Mouse (Mus musculus) MEL (cell line): Measurements from ENCODE around the gene Stat2. TPM values are rescaled to one million over a fixed set of nuclear protein-coding genes. Genes with fewer than 3 reads are reported as not detected.

ENCODE experiments used
- DNase-seq: peaks from one replicate; pipeline ENCODE4 v3.0.0; 2011; ENCODE audit warnings: low read depth, low spot score
- H3K27ac ChIP-seq: 2 replicates; pipeline ENCODE4 v1.5.1; 2012; ENCODE audit warnings: low read depth, mild to moderate bottlenecking, control low read depth, low read length, moderate library complexity; ENCODE audit not compliant: control insufficient read depth
- H3K27me3 ChIP-seq, 2 experiments: fragments of 150-350 bp in 1 of 2; sonication (generic) in 1 of 2; 2 replicates each; pipeline ENCODE4 v1.6.1; 2012; ENCODE audit warnings: low read length in 2 of 2, mild to moderate bottlenecking in 2 of 2, improper control_type of control experiment in 1 of 2, moderate library complexity in 1 of 2; ENCODE audit not compliant: insufficient read depth in 2 of 2, control insufficient read depth in 1 of 2
- H3K36me3 ChIP-seq, 2 experiments: 2 replicates each; pipeline ENCODE4 v1.6.1; 2012 to 2014; ENCODE audit warnings: low read length in 2 of 2, improper control_type of control experiment in 1 of 2, inconsistent platforms in 1 of 2, mild to moderate bottlenecking in 1 of 2; ENCODE audit not compliant: insufficient read depth in 2 of 2, control insufficient read depth in 1 of 2
- H3K4me1 ChIP-seq, 2 experiments: fragments of 150-350 bp in 1 of 2; sonication (generic) in 1 of 2; 2 replicates each; pipeline ENCODE4 v1.6.1; 2012; ENCODE audit warnings: low read length in 2 of 2, improper control_type of control experiment in 1 of 2, mild to moderate bottlenecking in 1 of 2; ENCODE audit not compliant: insufficient read depth in 2 of 2, control insufficient read depth in 1 of 2
- H3K4me3 ChIP-seq, 2 experiments: fragments of 150-350 bp in 1 of 2; sonication (generic) in 1 of 2; 2 replicates each; pipeline ENCODE4 v1.5.1; 2012; ENCODE audit warnings: low read depth in 2 of 2, low read length in 2 of 2, mild to moderate bottlenecking in 2 of 2, moderate library complexity in 2 of 2, control low read depth in 1 of 2, improper control_type of control experiment in 1 of 2; ENCODE audit not compliant: control insufficient read depth in 1 of 2, insufficient read depth in 1 of 2
- H3K79me2 ChIP-seq: 2 replicates; pipeline ENCODE4 v1.6.1; 2012; ENCODE audit warnings: mild to moderate bottlenecking, low read length, moderate library complexity; ENCODE audit not compliant: control insufficient read depth, poor library complexity, insufficient read depth
- H3K9ac ChIP-seq: 2 replicates; pipeline ENCODE4 v1.6.1; 2012; ENCODE audit warnings: low read depth, mild to moderate bottlenecking, control low read depth, low read length, moderate library complexity; ENCODE audit not compliant: control insufficient read depth, poor library complexity, severe bottlenecking
- H3K9me3 ChIP-seq: fragments of 150-350 bp; sonication (generic); replicated peaks from 2 replicates; pipeline ENCODE4 v1.6.1; 2012; ENCODE audit warnings: mild to moderate bottlenecking, low read length, improper control_type of control experiment, moderate library complexity; ENCODE audit not compliant: insufficient read depth
- BHLHE40 ChIP-seq: IDR thresholded peaks from 2 replicates; pipeline ENCODE4 v1.6.1; 2012; ENCODE audit warnings: low read depth, mild to moderate bottlenecking, inconsistent platforms, low read length, improper control_type of control experiment, borderline replicate concordance
- CHD1 ChIP-seq: IDR thresholded peaks from 2 replicates; pipeline ENCODE4 v1.6.1; 2012; ENCODE audit warnings: low read depth, mild to moderate bottlenecking, inconsistent platforms, low read length, improper control_type of control experiment
- CHD2 ChIP-seq: IDR thresholded peaks from 2 replicates; pipeline ENCODE4 v1.6.1; 2011; ENCODE audit warnings: low read length, improper control_type of control experiment
- CTCF ChIP-seq, 3 experiments: IDR thresholded peaks in 2 of 3; conservative IDR thresholded peaks in 1 of 3; 2 replicates each; pipeline ENCODE4 v1.5.1; 2011 to 2012; ENCODE audit warnings: low read length in 3 of 3, low read depth in 2 of 3, mild to moderate bottlenecking in 2 of 3, improper control_type of control experiment in 1 of 3, inconsistent platforms in 1 of 3, mixed read lengths in 1 of 3, moderate library complexity in 1 of 3; ENCODE audit not compliant: control insufficient read depth in 1 of 3, insufficient read depth in 1 of 3, poor library complexity in 1 of 3, severe bottlenecking in 1 of 3
- E2F4 ChIP-seq: IDR thresholded peaks from 2 replicates; pipeline ENCODE4 v1.6.1; 2011; ENCODE audit warnings: low read depth, low read length, improper control_type of control experiment, borderline replicate concordance
- ELF1 ChIP-seq: IDR thresholded peaks from 2 replicates; pipeline ENCODE4 v1.6.1; 2014; ENCODE audit warnings: low read depth, mild to moderate bottlenecking, inconsistent platforms, low read length, improper control_type of control experiment, moderate library complexity
- EP300 ChIP-seq, 2 experiments: IDR thresholded peaks; 2 replicates each; pipeline ENCODE4 v1.6.1; 2011; ENCODE audit warnings: improper control_type of control experiment in 2 of 2, low read length in 2 of 2, low read depth in 1 of 2, mild to moderate bottlenecking in 1 of 2
- ETS1 ChIP-seq: IDR thresholded peaks from 2 replicates; pipeline ENCODE4 v1.6.1; 2012; ENCODE audit warnings: low read depth, mild to moderate bottlenecking, inconsistent platforms, low read length, improper control_type of control experiment, moderate library complexity
- GABPA ChIP-seq: IDR thresholded peaks from 2 replicates; pipeline ENCODE4 v1.6.1; 2012; ENCODE audit warnings: low read depth, mild to moderate bottlenecking, inconsistent platforms, low read length, improper control_type of control experiment, moderate library complexity
- GATA1 ChIP-seq: IDR thresholded peaks from 2 replicates; pipeline ENCODE4 v1.6.1; 2011; ENCODE audit warnings: low read depth, low read length, improper control_type of control experiment
- JUND ChIP-seq: IDR thresholded peaks from 2 replicates; pipeline ENCODE4 v1.6.1; 2011; ENCODE audit warnings: low read depth, mild to moderate bottlenecking, improper control_type of control experiment, low read length
- KAT2A ChIP-seq: conservative IDR thresholded peaks from 2 replicates; pipeline ENCODE4 v1.6.1; 2012; ENCODE audit warnings: low read depth, low read length, improper control_type of control experiment, inconsistent platforms
- MAFK ChIP-seq: IDR thresholded peaks from 2 replicates; pipeline ENCODE4 v1.6.1; 2011; ENCODE audit warnings: low read depth, mild to moderate bottlenecking, low read length, improper control_type of control experiment, borderline replicate concordance
- MAX ChIP-seq: IDR thresholded peaks from 2 replicates; pipeline ENCODE4 v1.6.1; 2011; ENCODE audit warnings: low read length, improper control_type of control experiment
- MAZ ChIP-seq: IDR thresholded peaks from 2 replicates; pipeline ENCODE4 v1.6.1; 2012; ENCODE audit warnings: low read depth, mild to moderate bottlenecking, inconsistent platforms, low read length, improper control_type of control experiment
- MEF2A ChIP-seq: IDR thresholded peaks from 2 replicates; pipeline ENCODE4 v1.6.1; 2014; ENCODE audit warnings: low read depth, mild to moderate bottlenecking, inconsistent platforms, low read length, improper control_type of control experiment; ENCODE audit not compliant: poor library complexity, insufficient replicate concordance, severe bottlenecking; ENCODE audit errors: extremely low read depth
- MXI1 ChIP-seq: IDR thresholded peaks from 2 replicates; pipeline ENCODE4 v1.6.1; 2011; ENCODE audit warnings: mild to moderate bottlenecking, low read depth, low read length, improper control_type of control experiment
- MYB ChIP-seq: IDR thresholded peaks from 2 replicates; pipeline ENCODE4 v1.6.1; 2011; ENCODE audit warnings: mild to moderate bottlenecking, low read depth, low read length, improper control_type of control experiment
- MYC ChIP-seq: IDR thresholded peaks from 2 replicates; pipeline ENCODE4 v1.6.1; 2011; ENCODE audit warnings: low read depth, mild to moderate bottlenecking, low read length, improper control_type of control experiment, moderate library complexity
- NELFE ChIP-seq: IDR thresholded peaks from 2 replicates; pipeline ENCODE4 v1.6.1; 2011; ENCODE audit warnings: low read depth, low read length, improper control_type of control experiment
- NRF1 ChIP-seq: IDR thresholded peaks from 2 replicates; pipeline ENCODE4 v1.6.1; 2014; ENCODE audit warnings: low read depth, mild to moderate bottlenecking, inconsistent platforms, low read length, improper control_type of control experiment, moderate library complexity; ENCODE audit not compliant: poor library complexity, insufficient read depth, severe bottlenecking
- POLR2A ChIP-seq, 2 experiments: IDR thresholded peaks; 2 replicates each; pipeline ENCODE4 v1.6.1; 2011 to 2012; ENCODE audit warnings: low read length in 2 of 2, mild to moderate bottlenecking in 2 of 2, control low read depth in 1 of 2, improper control_type of control experiment in 1 of 2, low read depth in 1 of 2, moderate library complexity in 1 of 2; ENCODE audit not compliant: control insufficient read depth in 1 of 2, insufficient read depth in 1 of 2, poor library complexity in 1 of 2
- POLR2AphosphoS5 ChIP-seq: IDR thresholded peaks from 2 replicates; pipeline ENCODE4 v1.6.1; 2012; ENCODE audit warnings: low read depth, borderline replicate concordance, mild to moderate bottlenecking, inconsistent platforms, low read length, moderate library complexity, mixed read lengths
- RAD21 ChIP-seq: IDR thresholded peaks from 2 replicates; pipeline ENCODE4 v1.6.1; 2011; ENCODE audit warnings: mild to moderate bottlenecking, low read depth, low read length, improper control_type of control experiment
- RCOR1 ChIP-seq: IDR thresholded peaks from 2 replicates; pipeline ENCODE4 v1.6.1; 2012; ENCODE audit warnings: low read depth, mild to moderate bottlenecking, inconsistent platforms, low read length, improper control_type of control experiment
- SIN3A ChIP-seq: IDR thresholded peaks from 2 replicates; pipeline ENCODE4 v1.6.1; 2012; ENCODE audit warnings: low read length, improper control_type of control experiment, inconsistent platforms
- TAL1 ChIP-seq: IDR thresholded peaks from 2 replicates; pipeline ENCODE4 v1.6.1; 2012; ENCODE audit warnings: mild to moderate bottlenecking, inconsistent platforms, low read length, moderate library complexity, mixed read lengths
- TBP ChIP-seq: IDR thresholded peaks from 2 replicates; pipeline ENCODE4 v1.8.0; 2011; ENCODE audit warnings: low read depth, low read length, improper control_type of control experiment
- TCF12 ChIP-seq: IDR thresholded peaks from 2 replicates; pipeline ENCODE4 v1.6.1; 2014; ENCODE audit warnings: low read depth, mild to moderate bottlenecking, inconsistent platforms, low read length, improper control_type of control experiment, moderate library complexity
- USF1 ChIP-seq: IDR thresholded peaks from 2 replicates; pipeline ENCODE4 v1.6.1; 2014; ENCODE audit warnings: low read depth, mild to moderate bottlenecking, inconsistent platforms, low read length, improper control_type of control experiment, moderate library complexity
- USF2 ChIP-seq, 2 experiments: IDR thresholded peaks; 2 replicates each; pipeline ENCODE4 v1.6.1; 2011 to 2012; ENCODE audit warnings: improper control_type of control experiment in 2 of 2, low read length in 2 of 2, borderline replicate concordance in 1 of 2, inconsistent platforms in 1 of 2, low read depth in 1 of 2, mild to moderate bottlenecking in 1 of 2; ENCODE audit not compliant: insufficient read depth in 1 of 2
- ZC3H11A ChIP-seq: IDR thresholded peaks from 2 replicates; pipeline ENCODE4 v1.6.1; 2012; ENCODE audit warnings: low read depth, mild to moderate bottlenecking, inconsistent platforms, low read length, improper control_type of control experiment
- ZKSCAN1 ChIP-seq: IDR thresholded peaks from 2 replicates; pipeline ENCODE4 v1.6.1; 2012; ENCODE audit warnings: low read depth, mild to moderate bottlenecking, inconsistent platforms, low read length, improper control_type of control experiment, moderate library complexity
- ZMIZ1 ChIP-seq: IDR thresholded peaks from 2 replicates; pipeline ENCODE4 v1.6.1; 2012; ENCODE audit warnings: low read depth, mild to moderate bottlenecking, inconsistent platforms, low read length, improper control_type of control experiment, moderate library complexity
- ZNF384 ChIP-seq: IDR thresholded peaks from 2 replicates; pipeline ENCODE4 v1.6.1; 2012; ENCODE audit warnings: low read depth, mild to moderate bottlenecking, inconsistent platforms, low read length, improper control_type of control experiment
- polyA plus RNA-seq, 2 experiments: library from polyadenylated mRNA; stranded (reverse) in 1 of 2; unstranded in 1 of 2; fragments of >175 nt in 1 of 2; fragments of >200 nt in 1 of 2; gene quantifications; 2 replicates each; pipeline versions ENCODE4 v1.2.1 to v1.2.4; 2012; ENCODE audit warnings: low replicate concordance in 2 of 2, low read depth in 1 of 2; ENCODE audit not compliant: insufficient read length in 2 of 2, insufficient read depth in 1 of 2, missing spikeins in 1 of 2
- total RNA-seq: library from RNA; depleted of rRNA; stranded (reverse); fragments of 300-350 nt; gene quantifications from 2 replicates; pipeline ENCODE4 v1.2.3, GENCODE M21; 2012

The Stat2 gene
- total and polyA plus RNA-seq, 3 experiments = 3.6 to 6.6 TPM; not detected in 1

- Histone ChIP-seq H3K4me3 (peak within 1 kb of the TSS; percentile 85 to 90), H3K9ac (peak within 1 kb of the TSS; percentile 89), H3K27ac (peak within 1 kb of the TSS; percentile 98), H3K79me2 (peaks cover 45% of the 10 kb centered on the region), H3K4me1 (peaks cover 23 to 40% of the 10 kb centered on the region in 2 experiments), H3K36me3 (peaks cover 6 to 61% of the 10 kb centered on the region in 2 experiments), H3K27me3 (no peaks in the 10 kb centered on the region), H3K9me3 (no peaks in the 10 kb centered on the region)
- DNase-seq = peak; percentile 99
- TF ChIP-seq TCF12 (peak; percentile 15; the same call in 1 of the 2 replicates), NRF1 (0 out of 2 replicates have a peak, but pooled peaks have one; percentile 6), MYC (peak; percentile 91), TAL1 (no peak), MAZ (peak; percentile 63; the same call in 1 of the 2 replicates), SIN3A (peak; percentile 79), GABPA (no peak), TBP (peak; percentile 89), USF2 (IDR thresholded peaks at IDR 0.05; ENCODE audit: borderline replicate concordance in 1 of 2, insufficient read depth in 1 of 2, low read depth in 1 of 2, low read length in 2 of 2) (no peak), ZMIZ1 (peak; percentile 66; the same call in 1 of the 2 replicates), GATA1 (peak; percentile 74), CHD1 (no peak), E2F4 (0 out of 2 replicates have a peak, but pooled peaks have one; percentile 31), CTCF (IDR thresholded peaks at IDR 0.05 in 2 of 3, conservative IDR thresholded peaks at IDR 0.05 in 1 of 3; ENCODE audit: control insufficient read depth in 1 of 3, insufficient read depth in 1 of 3, low read depth in 2 of 3, low read length in 3 of 3, poor library complexity in 1 of 3, severe bottlenecking in 1 of 3) (no peak), EP300 (IDR thresholded peaks at IDR 0.05; ENCODE audit: low read depth in 1 of 2, low read length in 2 of 2) (0 out of 4 replicates have a peak, but pooled peaks of 1 of the 2 experiments have one; percentile 12), KAT2A (no peak), MXI1 (peak; percentile 62), ELF1 (no peak; the same call in 1 of the 2 replicates), JUND (no peak), NELFE (peak; percentile 89), ZNF384 (no peak), MYB (no peak), ETS1 (peak; percentile 59), POLR2AphosphoS5 (no peak), RAD21 (no peak), BHLHE40 (peak; percentile 71; the same call in 1 of the 2 replicates), MAX (peak; percentile 90), MEF2A (no peak), USF1 (no peak), ZC3H11A (no peak), ZKSCAN1 (no peak), CHD2 (no peak), MAFK (no peak), RCOR1 (no peak), POLR2A (IDR thresholded peaks at IDR 0.05; ENCODE audit: control insufficient read depth in 1 of 2, insufficient read depth in 1 of 2, low read depth in 1 of 2, low read length in 2 of 2, poor library complexity in 1 of 2) (peak; percentile 62 to 81; a peak in 3 of 4 replicates)
Observed at GRCm38 (mm10) chr10:128337306-128338181, 67.2 kb downstream of the Stat2 start, which contains the start of gene Cs. Gene Cs (plus strand): TSS chr10:128337734.
